Mouse (Mus musculus) layer of hippocampus, adult 18-20 months (tissue): ENCODE results near the gene Gm1110. TPM values are rescaled to one million over a fixed set of nuclear protein-coding genes. Genes with fewer than 3 reads are reported as not detected.
"Not testable (repeated sequence)": the region's sequence is repeated elsewhere in the genome, so short reads cannot be mapped to it uniquely, and the experiment has no call there.

Experiments
- DNase-seq, 2 experiments: peaks; one replicate each; pipeline ENCODE4 v3.0.0; 2022; ENCODE audit warnings: low spot score in 2 of 2
- long read RNA-seq: library from polyadenylated mRNA; stranded (forward); transcript quantifications from one replicate; pipeline ENCODE4 v2.0.0, GENCODE M21; 2021
- total RNA-seq, 2 experiments: library from RNA; stranded (reverse); gene quantifications; 2 replicates each; pipeline ENCODE4 v1.2.3; 2021

Gm1110 gene
- total RNA-seq: not detected
- long read RNA-seq: 0 reads

GRCm38 (mm10) chr9:26922909-26923526, at the start of gene Gm1110:
TSS of gene Gm1110 (minus strand) at chr9:26923111.
- no peak for DNase-seq

GRCm38 (mm10) chr9:26947790-26948189, 24.9 kb upstream of the Gm1110 start:
- no peak for DNase-seq

GRCm38 (mm10) chr9:26924146-26924545, 1.2 kb upstream of the Gm1110 start:
- no peak for DNase-seq

- DNase-seq: no peak
These were observed 3.1 kb downstream of the Gm1110 start for GRCm38 (mm10) chr9:26919778-26920177.

- DNase-seq: no peak
These were observed 9.8 kb downstream of the Gm1110 start for GRCm38 (mm10) chr9:26913150-26913549.

GRCm38 (mm10) chr9:26911251-26911650, 11.7 kb downstream of the Gm1110 start:
- DNase-seq: no peak

- DNase-seq: not testable (repeated sequence)
These were observed 53.1 kb downstream of the Gm1110 start for GRCm38 (mm10) chr9:26869856-26870255.

GRCm38 (mm10) chr9:26860751-26861150, 62.2 kb downstream of the Gm1110 start, which contains the start of gene Glb1l3:
TSS of gene Glb1l3 (minus strand) at chr9:26860890.
- DNase-seq: no peak

- no peak for DNase-seq
These were observed 91.8 kb downstream of the Gm1110 start for GRCm38 (mm10) chr9:26831089-26831488.

Other genes with a start within 250 kb of the Gm1110 start
- 100 to 1,000 TPM; 234 to 262 TPM for gene B3gat1, start 189.4 kb downstream of the Gm1110 start, total RNA-seq
- under 1 TPM; 0.23 to 0.47 TPM for gene Glb1l2, start 116.6 kb downstream of the Gm1110 start, total RNA-seq
- not detected for gene Glb1l3, start 62.2 kb downstream of the Gm1110 start, total RNA-seq
- 10 to 100 TPM; 41.0 to 41.2 TPM for gene Acad8, start 76.5 kb upstream of the Gm1110 start, total RNA-seq
- 100 to 1,000 TPM in 1 of 2 experiments, 10 to 100 TPM in 1; 92.7 to 100 TPM for gene Thyn1, start 76.6 kb upstream of the Gm1110 start, total RNA-seq
- gene Vps26b, start 107.0 kb upstream of the Gm1110 start, total RNA-seq: 100 to 1,000 TPM; 109 to 111 TPM
- 10 to 100 TPM; 16.6 to 18.2 TPM for gene Ncapd3, start 107.1 kb upstream of the Gm1110 start, total RNA-seq
- gene Jam3, start 232.3 kb upstream of the Gm1110 start, total RNA-seq: 10 to 100 TPM; 34.6 to 37.8 TPM